Mouse (Mus musculus): Measurements from ENCODE around the gene Wwp2. TPM values are rescaled to one million over a fixed set of nuclear protein-coding genes. Genes with fewer than 3 reads are reported as not detected.

The Wwp2 gene
- total and polyA plus RNA-seq, 3 experiments = 18.7 to 31.5 (median 20.5) TPM

GRCm38 (mm10) chr8:107544651-107545174 is 108.5 kb downstream of the Wwp2 start:
- DNase-seq = peak in 1 of 2 experiments; percentile 56
- H3K9ac ChIP-seq (ENCODE audit: low read depth, low read length) = no peak overlapping the region
- H3K36me3 ChIP-seq (ENCODE audit: control insufficient read depth, insufficient read depth, low read length) = no peaks in the 10 kb centered on the region
- H3K27me3 ChIP-seq (ENCODE audit: control insufficient read depth, insufficient read depth, low read length) = no peaks in the 10 kb centered on the region
- no peak overlapping the region for H3K4me3 ChIP-seq
- 40% methylated on average over 10 of the region's 10 CpGs for WGBS
- intact Hi-C loops (cut with DNase I) = loop anchor here (5.0 kb wide), 1 partner anchor 47 kb away; no protein-coding TSS in a partner anchor
- peak overlapping the region; percentile 54 for H3K27ac ChIP-seq
- no peaks in the 10 kb centered on the region for H3K79me2 ChIP-seq (replicated peaks; ENCODE audit: control insufficient read depth, insufficient read depth, low read length)
- peaks cover 6% of the 10 kb centered on the region for H3K4me1 ChIP-seq (ENCODE audit: control insufficient read depth, insufficient read depth, low read length)
- TF ChIP-seq EP300 (IDR thresholded peaks at IDR 0.05; ENCODE audit: insufficient read depth, low read depth, low read length) (no peak), POLR2A (IDR thresholded peaks at IDR 0.05; ENCODE audit: insufficient read depth, low read depth, low read length) (peak; percentile 48; the same call in 1 of the 2 replicates)

- DNase-seq = no peak
- TF ChIP-seq POLR2A (IDR thresholded peaks at IDR 0.05; ENCODE audit: insufficient read depth, low read depth, low read length) (no peak), CTCF (IDR thresholded peaks at IDR 0.05) (no peak), EP300 (IDR thresholded peaks at IDR 0.05; ENCODE audit: insufficient read depth, low read depth, low read length) (no peak)
- Histone ChIP-seq H3K36me3 (ENCODE audit: control insufficient read depth, insufficient read depth, low read length) (no peaks in the 10 kb centered on the region), H3K27ac (peak overlapping the region; percentile 20), H3K9ac (ENCODE audit: low read depth, low read length) (no peak overlapping the region), H3K4me3 (no peak overlapping the region), H3K27me3 (ENCODE audit: control insufficient read depth, insufficient read depth, low read length) (no peaks in the 10 kb centered on the region), H3K79me2 (replicated peaks; ENCODE audit: control insufficient read depth, insufficient read depth, low read length) (no peaks in the 10 kb centered on the region), H3K4me1 (ENCODE audit: control insufficient read depth, insufficient read depth, low read length) (peaks cover 6% of the 10 kb centered on the region)
- intact Hi-C loops (cut with DNase I) = no loop called here
- WGBS = 86% methylated on average over 11 of the region's 11 CpGs
Measured at GRCm38 (mm10) chr8:107545621-107546152, 109.5 kb downstream of the Wwp2 start.

- Histone ChIP-seq H3K9ac (ENCODE audit: low read depth, low read length) (no peak overlapping the region), H3K27me3 (ENCODE audit: control insufficient read depth, insufficient read depth, low read length) (no peaks in the 10 kb centered on the region), H3K27ac (peak overlapping the region; percentile 20; the same call in 1 of the 2 replicates), H3K79me2 (replicated peaks; ENCODE audit: control insufficient read depth, insufficient read depth, low read length) (no peaks in the 10 kb centered on the region), H3K36me3 (ENCODE audit: control insufficient read depth, insufficient read depth, low read length) (no peaks in the 10 kb centered on the region), H3K4me1 (ENCODE audit: control insufficient read depth, insufficient read depth, low read length) (peaks cover 6% of the 10 kb centered on the region), H3K4me3 (no peak overlapping the region)
- 80% methylated on average over 4 of the region's 4 CpGs for WGBS
- TF ChIP-seq CTCF (IDR thresholded peaks at IDR 0.05) (no peak), EP300 (IDR thresholded peaks at IDR 0.05; ENCODE audit: insufficient read depth, low read depth, low read length) (no peak), POLR2A (IDR thresholded peaks at IDR 0.05; ENCODE audit: insufficient read depth, low read depth, low read length) (no peak)
- no peak for DNase-seq
- intact Hi-C loops (cut with DNase I) = no loop called here
Measured at GRCm38 (mm10) chr8:107546154-107546553, 110.0 kb downstream of the Wwp2 start.

- Histone ChIP-seq H3K4me1 (ENCODE audit: control insufficient read depth, insufficient read depth, low read length) (peaks cover 3% of the 10 kb centered on the region), H3K9ac (ENCODE audit: low read depth, low read length) (no peak overlapping the region), H3K27me3 (ENCODE audit: control insufficient read depth, insufficient read depth, low read length) (no peaks in the 10 kb centered on the region), H3K36me3 (ENCODE audit: control insufficient read depth, insufficient read depth, low read length) (no peaks in the 10 kb centered on the region), H3K27ac (no peak overlapping the region), H3K4me3 (no peak overlapping the region), H3K79me2 (replicated peaks; ENCODE audit: control insufficient read depth, insufficient read depth, low read length) (no peaks in the 10 kb centered on the region)
- WGBS = 88% methylated on average over 8 of the region's 8 CpGs
- no peak for DNase-seq
- no peak for TF ChIP-seq POLR2A (IDR thresholded peaks at IDR 0.05; ENCODE audit: insufficient read depth, low read depth, low read length)
- TF ChIP-seq CTCF (IDR thresholded peaks at IDR 0.05) = no peak
- TF ChIP-seq EP300 (IDR thresholded peaks at IDR 0.05; ENCODE audit: insufficient read depth, low read depth, low read length) = no peak
- intact Hi-C loops (cut with DNase I) = no loop called here
Measured at GRCm38 (mm10) chr8:107546817-107547216, 110.7 kb downstream of the Wwp2 start.

GRCm38 (mm10) chr8:107552234-107552633 is 116.1 kb downstream of the Wwp2 start:
- no peaks in the 10 kb centered on the region for H3K79me2 ChIP-seq (replicated peaks; ENCODE audit: control insufficient read depth, insufficient read depth, low read length)
- no peak for DNase-seq
- no peaks in the 10 kb centered on the region for H3K36me3 ChIP-seq (ENCODE audit: control insufficient read depth, insufficient read depth, low read length)
- 61% methylated on average over 6 of the region's 6 CpGs for WGBS
- H3K27ac ChIP-seq = no peak overlapping the region
- no peaks in the 10 kb centered on the region for H3K4me1 ChIP-seq (ENCODE audit: control insufficient read depth, insufficient read depth, low read length)
- no peak overlapping the region for H3K4me3 ChIP-seq
- no peaks in the 10 kb centered on the region for H3K27me3 ChIP-seq (ENCODE audit: control insufficient read depth, insufficient read depth, low read length)
- TF ChIP-seq CTCF (IDR thresholded peaks at IDR 0.05) = no peak
- intact Hi-C loops (cut with DNase I) = no loop called here
- H3K9ac ChIP-seq (ENCODE audit: low read depth, low read length) = no peak overlapping the region

GRCm38 (mm10) chr8:107555231-107555630 is 119.1 kb downstream of the Wwp2 start:
- Histone ChIP-seq H3K36me3 (ENCODE audit: control insufficient read depth, insufficient read depth, low read length) (no peaks in the 10 kb centered on the region), H3K4me3 (no peak overlapping the region), H3K4me1 (ENCODE audit: control insufficient read depth, insufficient read depth, low read length) (no peaks in the 10 kb centered on the region), H3K79me2 (replicated peaks; ENCODE audit: control insufficient read depth, insufficient read depth, low read length) (no peaks in the 10 kb centered on the region), H3K27ac (no peak overlapping the region), H3K27me3 (ENCODE audit: control insufficient read depth, insufficient read depth, low read length) (no peaks in the 10 kb centered on the region), H3K9ac (ENCODE audit: low read depth, low read length) (no peak overlapping the region)
- whole genome bisulfite sequencing = 82% methylated on average over 10 of the region's 10 CpGs
- no peak for TF ChIP-seq POLR2A (IDR thresholded peaks at IDR 0.05; ENCODE audit: insufficient read depth, low read depth, low read length)
- no peak for TF ChIP-seq CTCF (IDR thresholded peaks at IDR 0.05)
- TF ChIP-seq EP300 (IDR thresholded peaks at IDR 0.05; ENCODE audit: insufficient read depth, low read depth, low read length) = no peak
- DNase-seq = no peak
- intact Hi-C loops (cut with DNase I) = no loop called here
